Mouse (Mus musculus): Measurements from ENCODE around the gene Atp1b3. TPM values are rescaled to one million over a fixed set of nuclear protein-coding genes. Genes with fewer than 3 reads are reported as not detected.

Gene Atp1b3
- polyA plus RNA-seq, 1 experiment: 23.5 TPM

GRCm38 (mm10) chr9:96348885-96349284 lies 15.4 kb downstream of the Atp1b3 start:
- peaks cover 5% of the 10 kb centered on the region; the same call in 1 of the 2 replicates for H3K36me3 ChIP-seq (ENCODE audit: control insufficient read depth, insufficient read depth, low read length)
- H3K4me1 ChIP-seq (ENCODE audit: control insufficient read depth, insufficient read depth, insufficient read length, low read length): peaks cover 2% of the 10 kb centered on the region
- no peaks in the 10 kb centered on the region for H3K27me3 ChIP-seq (ENCODE audit: control insufficient read depth, insufficient read depth, low read length)
- no peak for TF ChIP-seq POLR2A (IDR thresholded peaks at IDR 0.05; ENCODE audit: low read depth, low read length)
- 92% methylated on average over 5 of the region's 5 CpGs for WGBS
- H3K4me3 ChIP-seq (ENCODE audit: low read depth, low read length): no peak overlapping the region
- no peak overlapping the region for H3K27ac ChIP-seq (ENCODE audit: insufficient read depth, low read depth, low read length)

GRCm38 (mm10) chr9:96345750-96346149 lies 18.5 kb downstream of the Atp1b3 start:
- WGBS: 97% methylated on average over 3 of the region's 3 CpGs
- Histone ChIP-seq H3K27ac (ENCODE audit: insufficient read depth, low read depth, low read length) (no peak overlapping the region), H3K27me3 (ENCODE audit: control insufficient read depth, insufficient read depth, low read length) (no peaks in the 10 kb centered on the region), H3K4me3 (ENCODE audit: low read depth, low read length) (no peak overlapping the region), H3K4me1 (ENCODE audit: control insufficient read depth, insufficient read depth, insufficient read length, low read length) (no peaks in the 10 kb centered on the region), H3K36me3 (ENCODE audit: control insufficient read depth, insufficient read depth, low read length) (peaks cover 17% of the 10 kb centered on the region)
- TF ChIP-seq CTCF (IDR thresholded peaks at IDR 0.05; ENCODE audit: extremely low read depth, insufficient read length, insufficient replicate concordance, low read depth, low read length): no peak
- TF ChIP-seq POLR2A (IDR thresholded peaks at IDR 0.05; ENCODE audit: low read depth, low read length): no peak

GRCm38 (mm10) chr9:96331146-96331545 lies 33.1 kb downstream of the Atp1b3 start:
- no peaks in the 10 kb centered on the region for H3K27me3 ChIP-seq (ENCODE audit: control insufficient read depth, insufficient read depth, low read length)
- H3K36me3 ChIP-seq (ENCODE audit: control insufficient read depth, insufficient read depth, low read length): peaks cover 16% of the 10 kb centered on the region
- H3K4me1 ChIP-seq (ENCODE audit: control insufficient read depth, insufficient read depth, insufficient read length, low read length): peaks cover 4% of the 10 kb centered on the region
- TF ChIP-seq POLR2A (IDR thresholded peaks at IDR 0.05; ENCODE audit: low read depth, low read length) (no peak), CTCF (IDR thresholded peaks at IDR 0.05; ENCODE audit: extremely low read depth, insufficient read length, insufficient replicate concordance, low read depth, low read length) (no peak)
- H3K4me3 ChIP-seq (ENCODE audit: low read depth, low read length): no peak overlapping the region
- no peak overlapping the region for H3K27ac ChIP-seq (ENCODE audit: insufficient read depth, low read depth, low read length)
- 51% methylated on average over 5 of the region's 5 CpGs for WGBS

- Histone ChIP-seq H3K4me3 (ENCODE audit: low read depth, low read length) (no peak overlapping the region), H3K36me3 (ENCODE audit: control insufficient read depth, insufficient read depth, low read length) (peaks cover 6% of the 10 kb centered on the region), H3K27ac (ENCODE audit: insufficient read depth, low read depth, low read length) (no peak overlapping the region), H3K4me1 (ENCODE audit: control insufficient read depth, insufficient read depth, insufficient read length, low read length) (peaks cover 4% of the 10 kb centered on the region), H3K27me3 (ENCODE audit: control insufficient read depth, insufficient read depth, low read length) (no peaks in the 10 kb centered on the region)
- WGBS: 47% methylated on average over 4 of the region's 4 CpGs
- TF ChIP-seq CTCF (IDR thresholded peaks at IDR 0.05; ENCODE audit: extremely low read depth, insufficient read length, insufficient replicate concordance, low read depth, low read length) (no peak), POLR2A (IDR thresholded peaks at IDR 0.05; ENCODE audit: low read depth, low read length) (no peak)
These were observed 36.0 kb downstream of the Atp1b3 start for GRCm38 (mm10) chr9:96328226-96328625.

GRCm38 (mm10) chr9:96326496-96326923 lies 37.7 kb downstream of the Atp1b3 start:
- H3K4me3 ChIP-seq (ENCODE audit: low read depth, low read length): no peak overlapping the region
- peaks cover 4% of the 10 kb centered on the region for H3K4me1 ChIP-seq (ENCODE audit: control insufficient read depth, insufficient read depth, insufficient read length, low read length)
- H3K27ac ChIP-seq (ENCODE audit: insufficient read depth, low read depth, low read length): no peak overlapping the region
- WGBS: 49% methylated on average over 6 of the region's 6 CpGs
- H3K27me3 ChIP-seq (ENCODE audit: control insufficient read depth, insufficient read depth, low read length): no peaks in the 10 kb centered on the region
- no peaks in the 10 kb centered on the region for H3K36me3 ChIP-seq (ENCODE audit: control insufficient read depth, insufficient read depth, low read length)
- TF ChIP-seq POLR2A (IDR thresholded peaks at IDR 0.05; ENCODE audit: low read depth, low read length): no peak

- TF ChIP-seq POLR2A (IDR thresholded peaks at IDR 0.05; ENCODE audit: low read depth, low read length): no peak
- no peak for TF ChIP-seq CTCF (IDR thresholded peaks at IDR 0.05; ENCODE audit: extremely low read depth, insufficient read length, insufficient replicate concordance, low read depth, low read length)
- Histone ChIP-seq H3K27ac (ENCODE audit: insufficient read depth, low read depth, low read length) (no peak overlapping the region), H3K27me3 (ENCODE audit: control insufficient read depth, insufficient read depth, low read length) (no peaks in the 10 kb centered on the region), H3K36me3 (ENCODE audit: control insufficient read depth, insufficient read depth, low read length) (peaks cover 2% of the 10 kb centered on the region; the same call in 1 of the 2 replicates), H3K4me1 (ENCODE audit: control insufficient read depth, insufficient read depth, insufficient read length, low read length) (no peaks in the 10 kb centered on the region), H3K4me3 (ENCODE audit: low read depth, low read length) (no peak overlapping the region)
- WGBS: 80% methylated on average over 4 of the region's 4 CpGs
These were observed 39.7 kb downstream of the Atp1b3 start for GRCm38 (mm10) chr9:96324502-96324901.

GRCm38 (mm10) chr9:96322411-96323152 lies 41.7 kb downstream of the Atp1b3 start:
- Histone ChIP-seq H3K27me3 (ENCODE audit: control insufficient read depth, insufficient read depth, low read length) (no peaks in the 10 kb centered on the region), H3K36me3 (ENCODE audit: control insufficient read depth, insufficient read depth, low read length) (peaks cover 8% of the 10 kb centered on the region), H3K4me1 (ENCODE audit: control insufficient read depth, insufficient read depth, insufficient read length, low read length) (no peaks in the 10 kb centered on the region), H3K27ac (ENCODE audit: insufficient read depth, low read depth, low read length) (no peak overlapping the region), H3K4me3 (ENCODE audit: low read depth, low read length) (no peak overlapping the region)
- WGBS: 89% methylated on average over 15 of the region's 15 CpGs
- TF ChIP-seq CTCF (IDR thresholded peaks at IDR 0.05; ENCODE audit: extremely low read depth, insufficient read length, insufficient replicate concordance, low read depth, low read length) (no peak), POLR2A (IDR thresholded peaks at IDR 0.05; ENCODE audit: low read depth, low read length) (no peak)

All from small intestine, adult 2 months (tissue).